Mouse (Mus musculus): Measurements from ENCODE around the gene Atf4.

The Atf4 gene

DNA sequence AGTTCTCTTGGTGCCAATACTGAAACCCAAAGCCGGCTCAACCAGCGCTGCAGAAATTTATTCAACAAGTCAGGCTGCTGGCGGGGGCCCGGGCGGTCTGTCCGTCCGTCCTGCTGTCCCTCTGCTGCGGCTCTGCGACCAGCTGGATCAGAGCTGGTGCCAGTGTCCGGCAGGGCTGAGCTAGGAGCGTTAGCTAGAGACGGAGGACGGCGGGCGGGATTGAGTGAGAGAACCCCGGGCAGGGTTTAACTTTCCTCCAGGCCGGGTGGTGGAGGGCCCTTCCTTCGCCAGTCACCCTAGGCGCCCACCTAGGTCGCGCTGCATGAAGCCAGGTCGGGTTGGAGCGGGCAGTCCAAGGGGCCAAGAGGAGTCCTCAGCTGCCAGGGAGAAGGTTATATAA is 33.1 kb downstream of the Atf4 start:
- DNase-seq, result no peak

- peak; percentile 79 for DNase-seq
Measured at GRCm38 (mm10) chr15:80289436-80289835, 34.5 kb downstream of the Atf4 start.

- DNase-seq, result no peak
Measured at GRCm38 (mm10) chr15:80297146-80297545, 42.2 kb downstream of the Atf4 start.

DNA sequence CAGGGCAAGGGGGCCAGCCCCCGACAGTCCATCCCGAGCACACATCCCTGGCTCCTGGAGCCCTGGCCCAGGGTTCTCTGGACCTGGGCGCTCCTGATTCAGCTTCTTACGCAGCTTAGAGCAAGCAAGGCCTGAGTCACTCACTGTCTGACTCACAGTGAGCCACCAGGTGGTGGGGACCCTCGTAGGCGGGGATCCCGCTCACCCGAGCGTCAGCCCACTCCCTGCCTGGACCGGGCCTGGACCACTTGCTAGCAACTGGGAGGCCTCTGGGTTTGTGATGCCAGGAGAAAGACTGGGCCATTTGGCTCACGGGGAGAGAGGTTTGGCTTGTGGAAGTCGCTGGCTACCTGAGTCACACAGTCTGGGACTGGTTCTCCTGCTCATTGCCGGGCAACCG is 48.8 kb downstream of the Atf4 start:
- no peak for DNase-seq

DNA sequence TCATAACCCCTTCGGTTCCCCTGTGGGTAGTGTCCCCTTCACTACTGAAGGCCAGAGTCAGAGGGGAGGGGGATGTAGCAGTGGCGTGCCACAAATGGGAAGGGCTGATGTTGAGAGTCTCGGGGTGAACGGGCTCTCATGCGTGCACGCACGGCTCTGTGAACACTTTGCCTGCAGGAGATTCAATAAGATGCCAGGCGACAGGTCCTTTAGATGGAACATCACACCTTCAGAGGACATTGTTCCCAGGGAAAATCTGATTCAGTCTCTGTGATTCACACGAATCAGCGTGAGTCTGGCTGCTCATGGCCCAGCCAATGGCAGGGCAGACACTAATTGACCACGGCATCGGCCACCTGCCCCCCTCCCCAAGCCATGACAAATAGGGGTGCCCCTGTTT is 49.2 kb downstream of the Atf4 start:
- DNase-seq, result no peak

- no peak for DNase-seq
Measured at GRCm38 (mm10) chr15:80306146-80306545, 51.2 kb downstream of the Atf4 start.
